Mouse (Mus musculus): ENCODE measurements around the gene Lemd2.

DNA sequence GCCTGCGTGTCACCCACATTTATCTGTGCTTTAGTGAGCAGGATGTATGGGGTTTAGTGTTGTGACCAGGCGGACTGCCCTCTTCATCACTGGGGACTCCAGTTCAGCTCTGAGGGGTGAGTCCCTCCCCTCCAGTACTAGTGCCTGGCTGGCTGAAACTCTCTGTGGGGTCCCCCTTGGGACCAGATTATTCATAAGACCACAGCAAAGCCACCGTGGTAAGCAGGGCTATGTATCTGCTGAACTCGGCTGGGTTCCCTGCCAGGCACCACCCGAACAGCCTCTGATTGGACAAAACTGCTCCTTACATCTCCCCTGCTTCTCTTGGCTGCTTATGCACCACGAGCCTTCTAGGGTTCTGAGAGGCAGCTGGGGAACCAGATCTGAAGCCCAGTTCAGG, 14.6 kb upstream of the Lemd2 start:
- TF ChIP-seq POLR2A (IDR thresholded peaks at IDR 0.05; ENCODE audit: low read depth, low read length) (no peak), CTCF (conservative IDR thresholded peaks at IDR 0.05; ENCODE audit: insufficient read depth, insufficient read length, low read depth, low read length) (no peak)
